Mouse (Mus musculus) heart, postnatal 0 days (tissue): ENCODE results near the gene Mlxip.

Source experiments
- CTCF ChIP-seq: IDR thresholded peaks from 2 replicates; pipeline ENCODE4 v1.5.1; 2016; ENCODE audit warnings: antibody characterized with exemption, control low read depth, low read depth
- EP300 ChIP-seq: IDR thresholded peaks from 2 replicates; pipeline ENCODE4 v1.6.1; 2016; ENCODE audit warnings: antibody characterized with exemption, low read depth

DNA sequence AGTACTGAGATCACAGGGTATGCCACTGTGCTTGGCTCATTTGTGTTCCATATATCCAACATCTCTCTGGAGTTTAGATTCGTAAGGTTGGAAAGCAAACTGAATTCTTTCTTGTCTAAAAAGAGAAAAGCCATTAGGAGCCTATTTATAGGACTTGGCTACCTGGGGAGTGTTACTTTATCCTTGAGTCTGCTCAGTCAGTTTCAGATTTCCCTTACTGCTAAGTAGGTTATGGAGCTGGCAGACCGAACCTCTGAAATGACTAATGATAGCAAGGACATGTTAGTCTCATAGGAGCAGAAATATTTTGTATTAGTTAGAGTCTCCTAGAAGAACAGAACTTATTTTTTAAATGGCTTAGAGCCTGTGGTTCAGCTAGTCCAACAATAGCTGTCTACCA lies 29.3 kb downstream of the Mlxip start:
- TF ChIP-seq EP300 (no peak), CTCF (no peak)
